In the genomic region with DNA sequence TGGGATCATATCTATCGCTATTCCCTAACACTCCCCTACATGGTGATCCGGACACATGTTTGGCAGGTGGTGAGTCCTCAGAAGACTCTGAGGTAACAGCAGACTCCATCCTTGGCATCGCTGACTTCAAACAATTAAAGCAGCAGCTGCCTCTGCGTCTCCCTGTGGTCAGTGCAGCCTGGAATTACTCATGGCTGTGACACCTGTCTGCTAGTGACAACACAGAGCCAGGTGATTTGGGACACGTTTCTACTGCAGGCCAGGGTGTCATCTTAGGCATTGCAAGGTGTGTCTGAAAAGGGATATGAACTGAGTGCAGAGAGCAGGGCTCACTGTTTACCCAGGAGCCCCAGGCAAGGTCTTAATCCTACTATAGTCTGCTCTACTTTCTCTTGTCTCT, we compare ENCODE assay signal across 15 mouse cellular contexts. TPM values are rescaled to one million over a fixed set of nuclear protein-coding genes. Genes with fewer than 3 reads are reported as not detected.
DNase-seq lines count a peak whose midpoint lies in the region; ATAC-seq lines count a peak whose summit lies in the region.
"Had no signal": no experiment of that assay in that cellular context is flagged by ENCODE, and none has a peak within 500 bp of the region (broad histone marks: within the 10 kb centered on the region; RNA-seq: fewer than 3 reads in every experiment).

No protein-coding gene starts in this region.

- no peak overlapping the region for H3K4me3 ChIP-seq in neural tube, embryonic 11.5 days (ENCODE audit: low read depth, low read length)
- H3K4me3 ChIP-seq in hindbrain, embryonic 10.5 days: no peak overlapping the region
- no peak overlapping the region for H3K4me3 ChIP-seq in midbrain, embryonic 10.5 days
- H3K4me3 ChIP-seq in neural tube, embryonic 14.5 days (ENCODE audit: low read depth, low read length): no peak overlapping the region
- no peak overlapping the region for H3K4me3 ChIP-seq in intestine, embryonic 16.5 days (ENCODE audit: low read length)
- H3K4me3 ChIP-seq: intestine, embryonic 15.5 days; stomach, embryonic 15.5 days had no signal

- H3K27me3 ChIP-seq in neural tube, embryonic 11.5 days (ENCODE audit: control insufficient read depth, insufficient read depth, low read length): no peaks in the 10 kb centered on the region
- no peaks in the 10 kb centered on the region for H3K27me3 ChIP-seq in hindbrain, embryonic 10.5 days (ENCODE audit: insufficient read depth, poor library complexity, severe bottlenecking)
- H3K27me3 ChIP-seq in midbrain, embryonic 10.5 days (ENCODE audit: low read depth, poor library complexity, severe bottlenecking): no peaks in the 10 kb centered on the region
- H3K27me3 ChIP-seq in neural tube, embryonic 14.5 days (ENCODE audit: control insufficient read depth, insufficient read depth, low read length): no peaks in the 10 kb centered on the region
- no peaks in the 10 kb centered on the region for H3K27me3 ChIP-seq in intestine, embryonic 16.5 days (replicated peaks; ENCODE audit: control insufficient read depth, insufficient read depth, low read length)
- H3K27me3 ChIP-seq: CH12.LX; intestine, embryonic 15.5 days; stomach, embryonic 15.5 days had no signal

- no peak for ATAC-seq in neural tube, embryonic 11.5 days (ENCODE audit: insufficient read depth, low FRiP score, low TSS enrichment)
- ATAC-seq in neural tube, embryonic 14.5 days (ENCODE audit: low read depth): no peak
- ATAC-seq in intestine, embryonic 16.5 days: no peak
- ATAC-seq: intestine, embryonic 15.5 days had no signal

- no peak overlapping the region for H3K4me2 ChIP-seq in neural tube, embryonic 11.5 days (ENCODE audit: low read depth)
- no peak overlapping the region for H3K4me2 ChIP-seq in neural tube, embryonic 14.5 days (ENCODE audit: low read depth, low read length)
- no peak overlapping the region for H3K4me2 ChIP-seq in intestine, embryonic 16.5 days (ENCODE audit: low read depth, low read length)
- H3K4me2 ChIP-seq: intestine, embryonic 15.5 days; stomach, embryonic 15.5 days had no signal

- peaks cover 15% of the 10 kb centered on the region for H3K4me1 ChIP-seq in neural tube, embryonic 11.5 days (ENCODE audit: control insufficient read depth, insufficient read depth, low read length)
- peaks cover 45% of the 10 kb centered on the region for H3K4me1 ChIP-seq in hindbrain, embryonic 10.5 days (replicated peaks)
- H3K4me1 ChIP-seq in midbrain, embryonic 10.5 days: peaks cover 51% of the 10 kb centered on the region
- H3K4me1 ChIP-seq in neural tube, embryonic 14.5 days (ENCODE audit: control insufficient read depth, insufficient read depth, low read length): peaks cover 7% of the 10 kb centered on the region; the same call in 1 of the 2 replicates
- peaks cover 22% of the 10 kb centered on the region for H3K4me1 ChIP-seq in intestine, embryonic 16.5 days (ENCODE audit: control insufficient read depth, insufficient read depth, low read length)

- H3K27ac ChIP-seq in neural tube, embryonic 11.5 days (ENCODE audit: low read depth, low read length): 0 out of 2 replicates have a peak overlapping the region, but pooled peaks have one; percentile 2
- peak overlapping the region; percentile 69 for H3K27ac ChIP-seq in hindbrain, embryonic 10.5 days
- H3K27ac ChIP-seq in midbrain, embryonic 10.5 days (replicated peaks): peak overlapping the region; percentile 35
- peak overlapping the region; percentile 40; the same call in 1 of the 2 replicates for H3K27ac ChIP-seq in neural tube, embryonic 14.5 days (ENCODE audit: low read depth, low read length)
- H3K27ac ChIP-seq in intestine, embryonic 16.5 days (ENCODE audit: low read length): no peak overlapping the region
- H3K27ac ChIP-seq: intestine, embryonic 15.5 days; liver, embryonic 14.5 days; stomach, embryonic 15.5 days had no signal

- no peaks in the 10 kb centered on the region for H3K36me3 ChIP-seq in neural tube, embryonic 11.5 days (ENCODE audit: control insufficient read depth, insufficient read depth, low read length)
- H3K36me3 ChIP-seq in hindbrain, embryonic 10.5 days: no peaks in the 10 kb centered on the region
- no peaks in the 10 kb centered on the region for H3K36me3 ChIP-seq in midbrain, embryonic 10.5 days
- no peaks in the 10 kb centered on the region for H3K36me3 ChIP-seq in neural tube, embryonic 14.5 days (ENCODE audit: control insufficient read depth, insufficient read depth, low read length)
- H3K36me3 ChIP-seq in intestine, embryonic 16.5 days (ENCODE audit: control insufficient read depth, insufficient read depth, low read length): no peaks in the 10 kb centered on the region
- H3K36me3 ChIP-seq: intestine, embryonic 15.5 days; stomach, embryonic 15.5 days had no signal

- H3K9me3 ChIP-seq in neural tube, embryonic 11.5 days (ENCODE audit: control insufficient read depth, low read length): no peaks in the 10 kb centered on the region
- H3K9me3 ChIP-seq in hindbrain, embryonic 10.5 days: no peaks in the 10 kb centered on the region
- no peaks in the 10 kb centered on the region for H3K9me3 ChIP-seq in midbrain, embryonic 10.5 days (replicated peaks)
- no peaks in the 10 kb centered on the region for H3K9me3 ChIP-seq in neural tube, embryonic 14.5 days (ENCODE audit: control insufficient read depth, low read length)
- H3K9me3 ChIP-seq in intestine, embryonic 16.5 days (ENCODE audit: control insufficient read depth, low read length): no peaks in the 10 kb centered on the region
- H3K9me3 ChIP-seq: intestine, embryonic 15.5 days; stomach, embryonic 15.5 days had no signal

- DNase-seq in neural tube, embryonic 11.5 days (ENCODE audit: low spot score): no peak
- DNase-seq in neural tube, embryonic 10.5 days (ENCODE audit: extremely low spot score, low spot score): no peak
- DNase-seq in hindbrain, embryonic 10.5 days (ENCODE audit: low spot score): no peak
- no peak for DNase-seq in midbrain, embryonic 10.5 days (ENCODE audit: low spot score)
- DNase-seq in kidney, postnatal 36 days: no peak
- DNase-seq in spleen, postnatal 14 days (ENCODE audit: low spot score in 2 of 2): no peak
- DNase-seq: kidney, postnatal 14 days; lung, postnatal 14 days; thymus, postnatal 36 days had no signal

- H3K9ac ChIP-seq in neural tube, embryonic 11.5 days (ENCODE audit: low read length): no peak overlapping the region
- H3K9ac ChIP-seq in neural tube, embryonic 14.5 days (replicated peaks; ENCODE audit: low read depth, low read length): no peak overlapping the region
- H3K9ac ChIP-seq in intestine, embryonic 16.5 days (ENCODE audit: low read depth, low read length): no peak overlapping the region
- H3K9ac ChIP-seq: intestine, embryonic 15.5 days; liver, embryonic 14.5 days; stomach, embryonic 15.5 days had no signal

- 57% methylated on average over 5 of the region's 5 CpGs for WGBS in neural tube, embryonic 11.5 days
- WGBS in hindbrain, embryonic 10.5 days: 63% methylated on average over 5 of the region's 5 CpGs
- 55% methylated on average over 5 of the region's 5 CpGs for WGBS in midbrain, embryonic 10.5 days
- 58% methylated on average over 5 of the region's 5 CpGs for WGBS in neural tube, embryonic 14.5 days
- WGBS in intestine, embryonic 16.5 days: 57% methylated on average over 5 of the region's 5 CpGs

RNA-seq across cellular contexts. Expression of a gene that starts 58.8 kb away (rescaled TPM):
- 62.4 and 63.7 TPM in 2 replicates for polyA plus RNA-seq in neural tube, embryonic 11.5 days (2014; fragmentation: Nextera tagmentation; extraction: Ambion mirVana)
- 29.7 and 32.1 TPM in 2 replicates for polyA plus RNA-seq in hindbrain, embryonic 10.5 days (2016; fragmentation: Nextera tagmentation; extraction: Ambion mirVana)
- 23.4 and 25.2 TPM in 2 replicates for polyA plus RNA-seq in midbrain, embryonic 10.5 days (2016; fragmentation: Nextera tagmentation; extraction: Ambion mirVana)
- polyA plus RNA-seq in neural tube, embryonic 14.5 days (2014; fragmentation: Nextera tagmentation; extraction: Ambion mirVana): 70.2 and 76.9 TPM in 2 replicates
- 28.0 and 28.2 TPM in 2 replicates for polyA plus RNA-seq in intestine, embryonic 16.5 days (2015; fragmentation: Nextera tagmentation; extraction: Ambion mirVana)
